Mouse (Mus musculus) WW6 (cell line): Measurements from ENCODE around the gene Btbd35f22.
"Not testable (repeated sequence)": the region's sequence is repeated elsewhere in the genome, so short reads cannot be mapped to it uniquely, and the experiment has no call there.

Source experiments
- DNase-seq: peaks from one replicate; pipeline ENCODE4 v3.0.0-alpha.2; 2013; ENCODE audit warnings: low read depth, low spot score

The Btbd35f22 gene

DNA sequence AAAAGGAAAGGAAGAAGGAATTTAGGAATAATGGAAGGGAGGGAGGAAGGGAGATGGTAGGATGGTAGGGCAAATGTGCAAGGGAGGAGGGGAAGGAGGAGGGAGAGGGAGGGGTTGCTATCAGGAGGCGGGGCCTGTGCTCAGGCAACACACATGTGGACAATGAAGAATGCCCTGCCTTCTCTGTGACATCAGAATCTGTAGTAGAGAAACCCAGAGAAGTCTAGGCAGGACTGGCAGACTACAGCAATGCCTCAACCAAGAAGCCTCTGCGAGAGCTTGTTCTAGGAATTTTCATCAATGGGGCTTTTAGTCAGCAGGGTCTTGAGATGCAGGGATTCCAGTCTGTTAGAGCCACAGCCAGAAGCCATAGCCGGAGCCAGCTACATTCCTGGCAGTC is at the start of gene Btbd35f22:
Gene Btbd35f22, plus strand, starts transcription at position 301 of the 400 bp plus-strand sequence.
- DNase-seq: not testable (repeated sequence)
